Mouse (Mus musculus): ENCODE measurements at regions not wholly inside any gene's neighbourhood (a gene's known extent, or its start where the extent isn't known, plus 50 kb on each side); places are given as distances from the start of the nearest gene placed in this dataset.

DNA sequence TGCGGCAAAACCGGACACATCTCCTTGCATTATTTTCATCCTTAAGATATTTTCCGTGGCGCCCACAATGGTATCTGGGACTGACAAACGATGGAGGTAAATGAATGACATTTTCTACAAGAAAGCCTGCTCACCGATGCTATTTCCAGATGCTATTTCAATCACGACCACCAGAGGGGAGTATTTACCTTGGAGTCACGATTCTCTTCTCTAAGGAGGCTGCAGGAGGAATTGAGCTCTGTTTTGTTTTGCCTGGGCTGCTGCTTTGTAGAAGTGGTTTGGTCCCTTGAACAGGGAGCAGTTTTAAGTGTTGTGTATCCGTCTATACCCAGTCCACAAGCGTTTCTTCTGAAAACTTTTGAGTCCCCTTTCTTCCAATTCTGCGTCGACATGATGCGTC lies 128.7 kb upstream of the Itga1 start:
- peak; percentile 27 for DNase-seq

DNA sequence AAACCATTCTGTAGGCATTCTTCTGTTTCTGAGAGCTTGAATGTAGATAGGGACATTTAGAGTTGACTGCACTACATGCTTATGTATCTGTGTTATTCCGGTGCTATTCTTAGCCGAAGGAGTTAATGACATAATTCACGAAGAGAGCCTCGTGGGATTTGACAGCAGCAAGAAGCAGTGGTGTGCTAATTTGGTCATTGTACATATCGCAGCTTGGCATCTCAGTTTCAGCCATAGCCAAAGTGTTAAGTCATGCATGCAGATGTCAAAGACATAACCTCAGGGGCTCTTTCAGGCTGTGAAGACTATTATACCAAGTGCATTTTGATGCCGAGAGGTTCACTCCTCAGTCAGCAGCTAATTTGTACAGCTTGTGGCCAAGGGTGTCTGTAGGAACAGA lies 125.1 kb upstream of the Itga1 start:
- no peak for DNase-seq

DNA sequence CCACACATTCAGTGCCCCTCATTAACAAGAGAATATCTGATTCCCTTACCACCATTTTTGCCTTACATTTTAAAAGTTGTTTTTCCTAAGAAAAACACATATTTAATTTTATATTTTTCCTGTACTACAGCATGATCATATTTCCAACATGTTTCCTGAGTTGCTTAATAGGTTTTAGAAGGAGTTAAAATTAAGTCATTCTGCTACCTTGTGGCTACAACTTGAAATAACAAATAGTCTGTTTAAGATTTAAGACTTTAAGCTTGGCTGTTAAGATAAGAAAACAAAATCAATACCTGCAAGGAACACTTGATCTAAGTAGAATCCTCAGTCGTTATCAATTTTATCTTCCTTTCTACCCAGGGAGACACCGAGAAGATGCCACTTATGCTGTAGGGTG lies 117.9 kb upstream of the Itga1 start:
- no peak for DNase-seq

DNA sequence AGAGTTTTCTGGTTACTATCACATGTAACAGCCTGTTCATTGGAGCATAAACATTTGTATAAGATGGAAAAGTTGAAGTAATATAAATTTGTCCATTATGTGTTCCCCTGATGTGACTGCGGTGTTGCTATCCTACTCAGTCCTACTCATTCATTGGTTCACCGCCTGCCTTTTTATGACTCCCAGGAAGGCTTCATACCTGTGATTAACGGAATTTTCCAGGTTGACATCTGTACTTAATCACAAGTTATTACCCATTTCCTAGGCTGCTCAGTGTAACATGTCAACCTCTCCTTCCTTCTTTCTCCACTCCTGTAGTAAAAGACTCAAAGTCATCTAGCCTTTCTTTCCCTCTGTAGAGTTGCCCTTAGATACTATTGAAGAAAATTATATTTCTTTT lies 109.5 kb upstream of the Itga1 start:
- no peak for DNase-seq

DNA sequence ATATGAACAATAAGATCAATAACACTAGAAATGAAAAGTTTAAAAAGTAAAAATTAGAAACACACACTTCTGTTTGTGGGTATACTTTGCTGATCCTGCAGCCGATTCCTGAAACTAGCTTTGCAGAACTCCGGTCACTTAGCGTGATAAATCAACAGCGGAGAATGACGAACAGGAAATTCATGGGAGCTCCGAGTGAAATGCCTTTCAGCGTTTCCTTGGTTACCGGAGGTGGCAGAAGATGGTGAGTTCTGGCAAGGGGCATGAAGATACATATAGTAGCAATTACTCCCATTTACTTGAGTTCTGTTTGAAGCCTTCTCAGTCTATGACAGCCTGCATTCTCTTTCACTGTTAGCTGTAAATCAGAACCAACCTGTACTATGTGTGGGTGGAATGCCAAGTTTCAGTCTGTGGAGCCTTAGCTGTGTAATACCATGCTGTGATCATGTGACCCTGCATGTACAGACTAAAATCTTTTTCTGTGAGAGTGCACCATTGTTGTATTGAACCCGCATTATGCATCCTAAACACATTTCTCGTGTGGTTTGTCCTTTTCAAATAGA lies 109.0 kb upstream of the Itga1 start:
- no peak for DNase-seq

DNA sequence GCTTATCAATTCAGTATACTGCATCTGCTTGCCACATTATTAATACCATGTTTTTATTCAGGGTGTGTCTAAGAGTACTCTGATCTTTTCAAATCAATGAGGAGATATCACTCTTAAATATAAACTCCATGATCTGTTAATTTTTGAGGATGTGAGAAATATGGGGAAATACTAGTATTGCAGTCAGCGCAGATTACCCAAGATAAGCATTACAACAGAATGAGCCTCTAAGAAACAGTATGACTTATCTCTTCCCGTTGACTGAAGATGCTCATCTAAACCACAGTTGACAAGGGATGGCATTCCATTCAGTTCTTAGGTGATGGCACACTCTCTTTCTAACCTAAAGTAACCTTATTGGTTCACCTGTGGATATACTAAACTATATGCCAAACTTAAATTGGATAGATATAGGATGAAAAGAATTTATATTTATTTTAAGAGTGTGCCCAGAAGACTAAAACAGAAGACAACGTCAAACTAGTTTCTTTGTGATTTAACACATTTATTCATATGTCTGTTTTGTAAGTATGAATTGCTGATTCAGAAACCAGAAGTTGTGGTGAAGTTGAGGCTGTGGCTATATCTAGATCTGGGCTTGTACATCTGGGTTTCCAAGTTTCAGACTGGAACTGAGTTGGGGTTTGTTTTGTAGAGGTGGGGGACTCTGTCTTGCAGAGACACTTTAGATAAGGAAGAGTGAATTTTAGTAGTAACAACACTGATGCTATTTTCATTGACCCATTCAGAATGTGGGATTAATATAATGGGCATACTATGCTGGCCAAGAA lies 107.8 kb upstream of the Itga1 start:
- no peak for DNase-seq

DNA sequence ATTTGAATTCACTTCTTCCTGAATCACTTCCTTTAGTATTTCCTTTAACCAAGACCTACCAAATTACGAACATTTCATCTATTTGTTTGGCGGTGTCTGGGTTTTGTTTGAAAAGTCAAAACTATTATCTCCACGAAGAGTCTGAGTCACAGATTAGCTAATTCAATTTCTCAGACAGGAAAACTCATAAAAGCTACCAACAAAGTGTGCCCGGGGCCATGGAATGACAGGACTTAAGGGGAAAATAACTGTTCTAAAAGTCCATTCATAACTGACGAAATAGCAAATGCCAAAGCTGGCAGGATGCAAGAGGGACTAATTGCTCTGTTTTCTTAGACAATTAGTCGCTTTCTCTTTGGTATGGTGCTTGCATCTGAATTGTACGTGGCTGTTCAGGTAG lies 105.0 kb upstream of the Itga1 start:
- no peak for DNase-seq

DNA sequence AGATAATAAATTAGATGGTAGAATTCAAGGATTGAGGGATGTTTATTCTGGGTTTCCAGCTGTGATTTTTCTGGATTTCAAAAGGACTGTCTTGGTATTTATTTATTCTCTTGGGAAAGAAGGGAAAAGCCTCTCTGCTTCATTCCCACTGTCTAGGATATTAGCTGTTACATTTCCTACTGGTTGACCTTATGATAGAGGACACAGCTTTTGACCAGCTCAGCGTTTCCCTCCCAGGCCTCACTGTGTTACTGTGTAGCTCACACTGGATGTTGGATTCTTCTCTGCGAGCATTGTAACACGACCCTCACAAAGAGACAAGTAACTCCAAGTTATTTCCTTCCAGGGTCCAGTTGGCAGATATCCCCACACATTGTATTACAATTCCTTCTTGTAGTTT lies 97.4 kb upstream of the Itga1 start:
- no peak for DNase-seq

DNA sequence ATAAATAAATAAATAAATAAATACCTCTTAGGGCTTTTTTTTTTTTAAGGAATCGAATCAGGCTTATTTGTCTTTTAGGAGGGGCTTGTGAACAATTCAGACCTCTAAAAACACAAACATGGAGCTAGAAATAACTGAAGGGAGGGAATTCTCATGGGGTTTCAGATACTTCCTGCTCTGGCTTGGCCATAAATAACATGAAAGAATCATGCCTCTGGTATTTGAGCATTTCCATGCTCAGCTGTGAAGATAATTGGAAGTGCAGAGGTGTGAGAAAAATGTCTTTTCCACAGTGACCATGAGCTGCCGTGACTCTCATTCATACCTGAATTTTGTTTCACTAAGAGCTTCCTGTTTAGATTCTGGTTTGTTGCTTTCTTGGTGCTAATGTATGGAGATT lies 86.3 kb upstream of the Itga1 start:
- DNase-seq: no peak

DNA sequence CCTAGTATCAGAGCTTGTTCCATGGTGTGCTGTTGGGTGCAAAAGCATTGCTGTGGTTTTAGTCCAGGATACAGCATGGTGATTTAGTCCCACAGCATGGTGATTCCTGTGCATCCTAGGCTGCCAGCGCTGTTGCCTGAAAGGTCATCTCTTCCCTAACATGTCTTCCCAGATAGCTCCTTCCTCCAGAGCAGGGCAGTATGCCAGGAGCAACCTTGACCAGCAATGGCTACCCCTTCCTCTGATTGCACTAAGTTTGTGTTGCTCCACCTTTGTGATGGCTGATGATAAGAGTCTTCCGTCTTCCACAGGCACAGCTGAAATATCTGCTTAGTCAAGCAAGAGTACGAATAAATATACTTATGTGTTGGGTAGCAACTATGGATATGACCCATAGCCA lies 85.6 kb upstream of the Itga1 start:
- no peak for DNase-seq

DNA sequence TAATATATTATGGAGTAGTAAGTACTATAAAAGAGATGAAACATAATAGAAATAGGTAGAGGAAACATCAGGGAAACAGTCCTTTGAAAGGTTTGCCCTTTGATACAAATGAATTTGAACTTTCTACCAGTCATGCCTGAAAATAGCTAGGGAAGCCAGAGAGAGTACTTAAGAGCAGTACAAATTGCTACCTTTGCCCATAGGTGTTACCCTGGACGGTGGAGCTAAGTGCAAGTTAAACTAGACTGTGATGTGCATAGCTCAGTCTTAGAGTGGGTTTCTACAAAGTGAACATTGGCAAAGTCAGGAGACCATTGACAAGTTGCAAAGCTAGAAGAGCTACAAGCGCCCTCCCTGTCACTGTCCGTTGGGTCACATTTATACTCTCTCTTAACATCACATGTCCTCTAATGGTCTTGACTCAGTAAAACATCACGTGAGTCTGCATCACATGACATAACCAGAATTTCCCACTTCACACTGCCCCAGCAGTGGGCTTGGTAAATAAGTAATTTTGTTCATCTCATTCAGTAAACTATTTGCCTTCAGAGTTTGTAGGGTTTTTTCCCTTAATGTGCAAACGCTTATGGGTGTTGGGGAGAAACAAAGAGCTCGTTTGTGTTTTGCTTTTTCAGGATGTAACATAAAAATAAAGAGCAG lies 80.6 kb upstream of the Itga1 start:
- DNase-seq: no peak

DNA sequence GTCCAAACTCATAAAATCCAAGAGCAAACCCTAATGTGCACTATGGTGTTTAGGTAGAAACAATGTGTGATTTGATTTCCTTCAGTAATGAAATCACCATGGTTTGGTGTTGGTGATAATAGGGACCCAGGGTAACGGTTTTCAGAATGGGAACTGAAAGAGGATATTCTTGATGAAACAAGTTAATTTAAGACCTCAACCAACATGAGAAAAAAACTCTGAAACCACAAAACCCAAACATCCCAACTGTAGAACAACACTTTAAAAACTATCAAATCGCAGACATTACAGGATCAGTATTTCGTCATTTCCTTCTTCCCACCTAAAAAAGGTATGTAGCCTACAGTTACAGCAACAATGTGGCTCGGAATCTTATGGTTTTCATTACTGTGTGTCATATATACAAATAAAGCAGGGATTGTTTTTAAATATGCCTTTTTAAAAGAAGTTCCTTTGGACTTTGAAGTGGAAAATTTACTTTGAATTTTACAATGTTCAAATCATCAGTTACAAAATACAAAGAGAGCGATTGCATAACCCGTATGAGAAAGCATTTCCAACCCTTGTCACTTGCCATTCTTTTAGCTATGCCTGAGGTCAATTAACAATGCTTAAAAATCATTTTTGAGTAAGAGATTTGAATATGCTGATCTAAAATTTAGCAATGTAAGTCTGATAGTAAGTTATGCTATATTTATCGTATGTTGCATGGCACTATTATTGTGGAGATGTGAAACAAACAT lies 76.6 kb upstream of the Itga1 start:
- no peak for DNase-seq

DNA sequence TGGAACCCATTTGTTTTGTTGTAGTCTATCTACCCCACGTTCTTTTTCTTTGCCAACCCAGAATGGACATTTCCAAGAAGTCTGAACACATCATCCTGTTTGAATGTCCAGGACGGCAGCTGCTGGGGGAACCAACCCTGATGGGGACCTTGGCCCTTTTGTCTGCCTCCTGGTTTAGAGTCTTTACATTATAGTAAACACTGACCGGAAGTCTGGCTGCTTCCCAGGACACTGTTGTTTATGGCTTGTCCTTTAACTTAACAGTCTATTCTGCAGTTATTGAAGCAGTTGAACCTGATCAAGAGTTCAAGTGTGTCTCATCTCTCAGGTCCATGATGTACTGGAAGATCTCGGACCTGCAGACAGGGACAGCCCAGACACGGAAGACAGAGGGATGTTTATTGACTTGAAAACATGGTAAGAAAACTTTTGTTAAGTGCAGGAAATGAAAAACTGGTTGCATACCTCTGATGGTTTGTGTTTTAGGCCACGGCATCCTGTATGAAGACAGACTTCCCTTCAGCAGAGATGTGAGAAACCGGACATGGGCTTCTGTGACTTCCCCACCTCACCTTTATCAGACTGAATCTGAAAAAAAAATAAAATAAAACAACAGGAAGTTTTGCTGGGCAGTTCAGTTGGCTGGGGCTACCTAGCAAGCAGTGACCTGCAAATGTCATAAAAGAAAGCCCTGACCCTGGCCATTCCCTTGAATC lies 69.7 kb upstream of the Itga1 start:
- DNase-seq: no peak

DNA sequence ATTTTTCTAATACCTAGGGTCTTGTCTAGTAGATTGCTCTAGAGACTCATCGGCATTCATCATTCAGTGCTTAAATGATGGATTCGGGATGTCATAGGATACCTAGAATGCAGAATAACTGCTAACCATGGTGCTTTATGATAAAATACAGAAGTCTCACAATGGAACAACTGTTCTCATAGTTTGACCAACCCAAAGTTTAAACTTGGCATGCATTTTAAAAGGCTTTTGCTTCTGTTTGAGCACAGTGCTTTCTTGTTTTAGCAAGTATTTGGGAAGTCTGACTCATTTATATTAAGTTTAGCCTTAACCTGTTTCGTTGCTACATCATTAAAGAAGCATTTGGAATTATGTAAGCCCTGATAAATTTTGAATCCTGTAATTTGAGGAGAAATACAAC lies 64.2 kb upstream of the Itga1 start:
- DNase-seq: no peak

DNA sequence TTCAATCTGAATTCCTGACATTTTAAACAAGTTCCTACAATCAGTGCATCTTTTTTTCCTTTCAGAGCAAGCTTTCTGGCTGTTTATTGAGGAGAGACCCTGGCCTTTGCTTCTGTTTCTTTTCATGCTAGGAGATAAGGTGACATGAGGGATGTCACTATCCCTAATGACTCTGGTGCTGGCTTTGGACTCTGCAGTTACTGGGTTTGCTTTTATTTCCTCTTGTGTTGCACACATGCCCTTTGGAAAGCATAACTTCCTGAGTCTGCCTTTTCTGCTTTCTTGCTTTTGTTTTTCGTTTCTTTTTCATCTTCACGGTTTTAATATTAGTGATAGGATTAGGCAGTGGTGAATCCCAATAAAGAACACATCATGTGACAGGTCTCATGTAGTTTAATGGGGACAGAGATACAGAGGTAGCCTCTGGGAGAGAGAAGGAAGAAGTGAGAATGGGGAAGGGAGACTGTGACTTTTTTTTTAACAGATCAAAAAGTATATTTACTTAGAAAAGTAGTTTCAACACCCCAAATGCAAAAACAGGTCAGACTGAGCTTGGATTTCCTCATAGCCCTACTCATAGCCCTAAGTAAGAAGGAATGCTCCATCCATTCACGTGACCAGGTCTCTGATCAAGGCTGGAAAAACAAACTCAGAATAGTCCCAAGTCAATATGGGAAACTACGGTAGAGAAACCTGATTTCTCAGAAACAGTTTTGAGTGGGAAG lies 61.1 kb upstream of the Itga1 start:
- DNase-seq: no peak

DNA sequence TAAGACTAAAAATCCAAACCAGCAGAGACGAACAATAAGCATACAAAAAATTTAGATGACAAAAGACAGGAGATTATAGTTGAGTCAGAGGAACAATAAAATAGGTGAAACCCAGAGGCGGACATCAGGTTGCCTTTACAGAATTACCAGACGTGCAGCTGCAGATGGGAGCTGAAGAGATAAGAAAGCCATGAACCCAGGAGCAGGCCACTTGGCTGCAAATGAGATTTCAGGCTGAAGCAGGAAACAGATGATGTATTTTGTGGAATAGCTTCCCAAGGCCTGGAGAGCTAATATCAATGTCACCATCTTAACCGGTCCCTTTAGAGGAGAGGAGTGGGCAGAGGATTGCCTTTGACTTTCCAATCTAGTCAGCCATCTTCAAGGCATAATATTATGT lies 57.6 kb upstream of the Itga1 start:
- no peak for DNase-seq

Measured in cerebellum, adult 8-10 months (tissue).